Mouse (Mus musculus) CD4-positive, CD25-positive, alpha-beta regulatory T cell, adult 4 months (primary cell): Measurements from ENCODE around the gene Spag16. TPM values are rescaled to one million over a fixed set of nuclear protein-coding genes. Genes with fewer than 3 reads are reported as not detected.

Experiments
- ATAC-seq: one replicate; pipeline ENCODE4 v1.8.0; 2017
- polyA plus RNA-seq, 2 experiments: library from polyadenylated mRNA; unstranded; fragments of 100-300 nt; shearing (Covaris generic); gene quantifications; one replicate each; pipeline ENCODE4 v1.2.1; 2017

Spag16 gene
- polyA plus RNA-seq, 2 experiments from 2014 or later, result 0.59 to 0.81 TPM

DNA sequence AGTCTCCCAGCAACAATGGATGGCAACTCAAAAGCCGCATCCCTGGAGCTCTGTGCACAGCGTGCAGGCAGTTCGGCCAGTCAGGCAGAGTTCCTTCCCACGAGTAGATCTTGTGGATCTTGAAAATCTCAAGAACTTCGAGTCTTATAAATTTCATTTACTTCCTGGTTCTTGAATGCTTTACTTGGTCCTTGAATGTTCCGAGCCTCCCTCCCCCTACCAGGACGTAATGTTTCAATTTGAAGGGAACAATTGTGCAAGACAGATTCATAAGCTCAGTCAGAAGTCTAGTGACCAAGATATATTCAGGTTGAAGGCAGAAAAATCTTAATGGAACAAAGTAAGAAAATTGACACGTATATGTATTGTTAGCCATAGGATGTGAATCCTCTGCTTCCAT lies 277.9 kb downstream of the Spag16 start:
- no peak for ATAC-seq

DNA sequence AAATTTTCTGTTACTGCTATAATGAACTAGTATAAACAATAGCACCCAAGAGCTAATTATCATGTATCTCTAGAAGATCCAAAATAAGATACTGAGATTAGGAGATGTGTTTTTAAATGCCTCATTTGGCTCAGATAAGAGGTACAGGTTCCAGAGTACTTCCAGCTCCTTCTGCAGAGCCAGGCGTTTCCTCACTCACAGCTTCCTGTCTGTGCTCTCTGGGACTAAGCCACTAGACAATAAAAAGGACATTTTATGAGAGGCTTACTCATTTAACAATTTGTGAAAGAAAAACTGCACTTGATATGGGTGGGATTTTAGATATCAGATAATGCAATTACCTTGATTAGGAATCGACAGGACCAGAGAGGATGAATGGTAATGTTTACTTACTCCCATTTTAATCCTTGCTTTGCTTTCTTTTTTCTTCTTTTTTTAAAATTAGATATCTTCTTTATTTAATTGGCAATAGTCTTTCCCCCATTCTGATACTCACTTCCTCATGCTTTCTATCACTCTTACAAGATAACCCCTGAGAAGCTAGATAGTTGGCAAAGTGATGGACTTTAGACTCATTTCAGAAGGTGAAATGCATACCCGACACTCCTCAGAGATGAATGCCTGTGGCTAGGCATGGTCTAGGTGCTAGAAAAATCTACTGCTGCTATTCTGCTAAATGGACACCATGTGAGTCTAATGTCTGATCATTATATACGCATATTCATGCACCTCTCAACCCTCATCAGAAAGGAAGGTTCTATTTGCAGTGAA lies 289.6 kb downstream of the Spag16 start:
- no peak for ATAC-seq

DNA sequence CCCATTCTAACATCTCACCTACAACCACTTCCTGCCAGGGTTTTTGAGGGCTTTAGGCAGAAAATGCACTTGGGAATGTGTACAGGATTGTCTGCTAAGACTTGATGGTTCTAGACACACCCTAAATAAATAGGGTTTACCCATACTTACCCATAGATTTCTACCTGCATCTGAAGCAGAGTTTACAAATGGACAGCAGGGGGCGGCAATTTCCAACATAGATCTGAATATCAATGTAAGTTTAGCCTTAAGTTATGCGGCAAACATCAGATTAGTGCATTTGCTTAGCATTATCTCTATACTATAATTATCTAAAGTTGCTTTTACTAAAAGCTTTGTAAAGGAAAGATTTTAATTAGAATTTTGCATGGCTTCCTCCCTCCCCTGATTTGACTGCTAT lies 301.3 kb downstream of the Spag16 start:
- ATAC-seq, result no peak

DNA sequence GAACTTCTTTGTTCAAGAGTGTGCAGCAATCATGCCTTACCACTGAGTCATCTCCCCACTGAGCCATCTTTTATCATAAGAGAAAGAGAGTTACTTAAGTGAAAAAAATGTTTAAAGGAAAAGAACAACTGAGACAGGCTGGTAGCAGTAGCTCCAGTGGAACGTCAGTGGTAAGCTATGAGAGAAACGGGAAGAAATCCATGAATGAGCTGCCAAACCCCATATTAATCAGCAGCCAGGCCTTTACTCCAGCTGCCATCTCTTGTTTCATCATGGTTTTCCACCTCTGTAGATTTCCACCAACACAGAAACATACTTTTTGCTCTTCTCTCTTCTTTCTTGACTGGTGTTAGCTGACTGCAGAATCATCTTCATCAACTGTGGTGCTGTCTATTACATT lies 308.8 kb downstream of the Spag16 start:
- no peak for ATAC-seq

DNA sequence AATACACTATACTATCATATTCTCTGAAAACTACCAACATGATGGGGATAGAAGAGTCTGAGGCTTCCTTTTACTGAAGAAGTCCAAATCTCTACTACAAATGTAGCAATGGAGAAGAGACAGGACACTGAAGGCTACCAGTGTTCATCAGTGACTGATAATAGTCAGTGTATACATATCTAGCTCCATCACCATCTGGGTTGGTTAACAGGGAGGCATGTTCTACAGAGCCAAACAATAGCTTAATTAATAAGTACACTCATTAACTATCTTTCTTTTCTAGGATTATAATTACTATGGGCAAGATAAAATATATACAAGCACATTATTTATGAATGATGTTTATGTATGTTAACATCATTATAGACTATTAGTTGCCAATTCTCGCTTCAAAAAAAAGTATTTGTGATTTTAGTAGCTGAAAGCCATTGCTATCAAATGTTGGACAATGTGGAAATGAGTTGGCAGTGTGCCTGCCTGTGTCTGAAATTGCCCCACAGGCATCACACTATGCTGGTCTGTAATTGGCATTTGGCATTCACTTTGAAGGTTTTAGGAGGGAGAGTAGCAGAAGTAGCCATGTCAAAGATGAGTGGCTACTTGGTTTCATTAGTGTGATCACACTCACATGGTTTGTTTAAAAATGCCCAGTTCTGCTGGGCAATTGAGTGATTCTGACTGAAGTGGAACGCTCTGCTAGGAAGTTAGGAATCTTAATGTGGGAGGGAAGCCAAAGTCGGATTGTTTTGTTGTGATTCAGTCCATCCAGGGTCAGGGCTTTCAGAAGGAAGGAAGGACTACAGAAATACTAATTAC lies 338.8 kb downstream of the Spag16 start:
- no peak for ATAC-seq

DNA sequence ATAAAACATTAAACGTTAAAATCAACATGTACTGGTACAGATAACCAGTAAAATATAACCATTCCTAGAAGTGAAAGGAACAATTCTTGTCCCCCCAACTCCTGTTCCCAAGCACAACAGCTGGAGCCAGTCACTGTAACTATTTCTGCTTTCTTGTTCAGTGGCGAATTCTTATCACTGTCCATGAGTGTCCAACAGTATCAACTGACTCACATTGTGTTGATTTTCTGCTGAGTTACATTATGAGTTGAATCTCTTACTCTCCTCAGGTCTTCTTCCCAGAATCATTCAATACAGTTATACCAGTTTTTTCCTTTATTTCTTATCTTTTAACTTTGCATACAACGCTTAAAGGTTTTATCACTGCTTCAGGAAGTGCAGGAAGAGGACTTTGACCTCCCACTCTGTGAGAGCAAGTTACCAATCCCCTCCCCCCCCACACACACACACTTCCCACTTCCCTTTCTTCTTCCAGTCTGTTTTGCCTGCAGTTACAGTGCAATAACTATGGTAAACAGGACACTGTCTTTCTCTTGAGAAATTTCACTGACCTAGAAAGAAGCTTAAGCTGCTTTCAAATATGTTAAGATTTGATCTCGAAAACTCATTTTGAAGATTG lies 353.5 kb downstream of the Spag16 start:
- ATAC-seq, result no peak

DNA sequence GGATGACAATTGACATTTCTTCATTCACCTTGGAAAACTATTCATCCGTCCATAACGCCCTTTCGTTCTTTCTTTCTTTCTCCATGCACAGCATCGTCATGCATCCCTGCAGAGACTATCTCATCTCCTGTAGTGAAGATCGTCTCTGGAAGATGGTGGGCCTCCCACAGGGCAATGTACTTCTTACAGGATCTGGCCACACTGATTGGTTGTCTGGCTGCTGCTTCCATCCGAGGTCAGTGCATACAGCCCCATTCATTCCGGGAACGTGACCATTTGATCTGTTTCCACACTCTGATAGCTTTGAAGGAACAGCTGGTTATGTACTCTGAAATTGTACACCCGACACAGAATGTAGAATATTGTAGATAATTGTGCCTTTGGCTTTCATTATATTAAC lies 438.0 kb downstream of the Spag16 start:
- no peak for ATAC-seq

DNA sequence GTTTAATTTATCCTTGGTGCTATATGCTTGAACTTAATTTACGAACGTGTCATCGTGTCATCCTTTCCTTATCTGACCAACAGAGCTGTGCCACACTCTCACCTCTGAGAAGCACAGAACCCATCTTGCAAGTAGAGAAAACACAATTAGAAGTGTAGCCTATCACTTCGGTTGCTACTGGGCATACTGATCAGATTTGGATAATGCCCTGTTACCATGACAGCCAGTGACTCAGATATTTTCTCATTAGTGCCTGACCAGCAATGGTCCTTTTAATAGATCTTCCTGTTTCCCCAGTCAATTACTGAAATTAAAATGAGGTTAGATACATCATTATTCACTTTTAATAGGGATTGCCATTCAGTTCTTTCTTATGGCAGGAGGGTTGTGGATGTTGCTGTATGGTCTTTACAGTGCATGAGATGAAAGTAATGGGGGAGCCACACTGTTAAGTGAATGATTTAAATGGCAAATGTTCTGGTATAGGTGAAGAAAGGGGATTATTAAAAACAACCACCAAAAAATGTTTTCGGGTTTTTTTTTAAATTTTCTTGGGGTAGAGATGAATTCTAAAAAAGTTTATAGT lies 439.2 kb downstream of the Spag16 start:
- no peak for ATAC-seq

DNA sequence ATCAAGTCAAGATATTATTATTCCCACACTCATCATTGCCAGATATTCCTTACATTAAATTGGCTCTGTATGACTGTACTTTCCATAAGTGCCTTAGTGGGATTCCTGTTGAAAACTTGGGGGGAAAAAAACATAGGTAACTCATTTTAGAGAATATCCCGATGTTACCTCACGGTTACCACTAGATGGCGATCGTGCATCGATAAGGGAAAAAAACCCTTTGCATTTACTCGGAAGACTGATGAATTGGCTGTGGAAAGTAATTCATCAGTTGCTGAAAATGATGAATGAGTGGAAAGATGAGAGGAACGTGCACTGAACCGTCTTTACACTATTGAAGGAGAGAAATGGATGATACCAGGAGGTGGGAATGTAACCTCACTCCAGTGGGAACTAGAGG lies 443.4 kb downstream of the Spag16 start:
- no peak for ATAC-seq

DNA sequence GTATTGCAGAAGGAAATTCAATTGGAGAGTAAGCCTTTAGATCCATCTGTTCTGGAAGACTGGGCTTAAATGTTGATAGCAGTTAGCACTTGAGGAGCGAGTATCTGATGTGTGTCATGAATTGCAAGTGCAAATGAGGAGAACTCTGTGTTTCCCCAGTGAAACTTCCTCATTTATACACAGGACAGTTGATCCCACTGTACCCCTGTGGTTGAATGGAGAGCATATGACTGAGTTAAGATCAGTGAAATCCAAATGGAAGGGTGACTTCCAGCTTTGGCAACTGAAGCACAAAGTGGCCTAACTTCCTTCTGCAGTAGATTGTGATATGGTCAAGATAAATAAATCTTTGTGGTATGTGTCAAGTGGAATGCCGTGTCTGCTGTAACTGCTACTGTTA lies 446.0 kb downstream of the Spag16 start:
- ATAC-seq, result no peak

DNA sequence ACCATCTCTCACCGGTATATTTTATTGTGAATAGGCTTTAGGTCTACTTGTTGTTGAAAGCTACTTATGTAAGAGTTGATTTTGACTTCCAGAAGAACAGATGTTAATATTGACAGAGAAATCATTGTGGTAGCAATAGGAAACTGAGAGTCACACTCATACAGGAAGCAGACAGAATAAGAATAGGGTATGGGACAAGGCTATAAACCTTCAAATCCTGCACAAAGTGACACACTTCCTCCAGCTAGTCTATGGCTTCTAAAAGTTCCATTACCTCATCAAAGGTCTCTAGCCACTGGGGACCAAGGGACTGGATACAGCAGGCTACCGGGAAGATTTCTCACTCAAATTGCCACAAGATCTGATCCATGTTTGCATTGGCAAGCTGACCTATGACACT lies 452.5 kb downstream of the Spag16 start:
- no peak for ATAC-seq

DNA sequence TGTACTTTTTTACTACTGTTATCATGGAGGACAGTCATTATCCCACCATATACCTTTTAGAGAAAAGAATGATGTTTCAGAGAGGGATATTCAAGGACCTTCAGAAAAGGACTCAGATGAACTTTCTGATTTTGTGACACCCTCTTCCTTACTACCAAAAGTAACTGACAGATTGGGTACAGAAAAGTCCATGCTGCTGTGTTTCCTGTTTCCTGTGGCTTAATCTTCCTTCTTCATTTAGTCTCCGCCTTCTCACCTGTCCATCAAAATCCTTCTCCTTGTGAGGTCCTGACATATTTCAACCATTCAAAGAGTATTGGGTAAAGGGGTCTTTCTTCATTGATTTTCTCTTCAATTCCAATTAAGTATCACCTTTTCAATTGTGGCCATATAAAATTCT lies 456.6 kb downstream of the Spag16 start:
- ATAC-seq, result no peak

DNA sequence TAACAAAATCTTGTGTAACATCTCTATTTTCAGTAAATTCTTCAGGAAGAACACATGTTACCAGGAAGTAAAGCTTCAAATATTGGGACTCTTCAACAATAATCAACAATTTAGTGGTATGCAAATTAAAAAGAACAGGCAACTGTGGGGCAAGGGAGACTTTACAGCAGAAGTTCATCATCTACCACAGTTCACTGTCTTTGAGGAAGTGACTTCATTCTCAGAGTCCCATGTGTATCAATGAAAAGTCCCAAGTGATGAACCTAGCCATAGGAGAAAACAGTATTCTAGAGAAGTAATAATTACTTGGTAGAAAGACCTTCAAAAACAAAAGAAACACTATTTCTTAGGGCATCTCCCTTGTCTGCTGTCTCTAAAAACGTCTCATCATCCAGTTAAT lies 457.4 kb downstream of the Spag16 start:
- no peak for ATAC-seq

DNA sequence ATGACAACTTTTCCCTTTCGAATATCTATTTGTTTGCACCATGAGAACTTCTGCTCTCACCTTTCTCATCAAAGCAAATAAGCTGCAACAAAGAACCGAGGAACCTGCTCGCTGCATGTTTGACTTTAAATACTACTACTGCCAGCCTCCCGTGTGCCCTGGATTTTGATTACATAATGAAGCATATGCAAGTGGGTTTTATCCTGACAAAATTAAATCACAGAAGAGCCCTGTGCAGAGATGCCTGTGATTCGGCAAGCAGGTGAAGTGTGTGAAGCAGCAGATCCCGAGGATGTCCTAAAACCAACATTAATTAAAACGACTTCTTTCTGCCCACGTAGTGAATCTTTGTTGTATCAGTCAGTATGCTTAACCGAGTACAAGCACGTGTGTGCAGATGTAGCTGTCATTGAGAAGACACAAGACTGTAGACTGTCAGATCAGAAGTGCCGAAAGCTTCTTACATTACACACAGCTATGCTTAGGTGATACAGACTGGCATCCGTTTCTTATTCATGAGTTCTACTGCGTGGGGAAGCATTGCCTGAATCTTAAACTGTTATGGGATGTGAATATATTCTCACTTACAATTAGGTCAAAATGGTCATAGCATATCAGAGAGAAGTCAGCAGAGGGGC lies 489.5 kb downstream of the Spag16 start:
- ATAC-seq, result no peak

DNA sequence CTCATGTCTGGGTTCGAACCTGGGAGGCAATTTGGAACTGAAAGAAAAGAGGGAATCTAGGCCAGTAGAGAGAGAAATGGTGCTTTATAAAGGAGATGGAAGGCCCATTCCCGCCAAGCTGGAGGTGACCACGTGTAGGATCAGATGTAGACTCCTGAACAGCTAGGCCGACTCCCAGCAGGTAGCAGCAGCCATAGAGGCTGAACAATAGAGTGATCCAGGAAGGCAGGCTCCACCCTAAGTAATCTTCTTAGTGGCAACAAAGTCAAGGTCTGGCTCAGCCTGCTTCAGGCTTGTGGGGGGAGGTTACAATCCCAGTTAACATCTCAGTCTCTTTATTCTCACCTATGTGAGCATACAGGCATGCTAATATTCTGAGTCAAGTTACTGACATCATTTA lies 494.2 kb downstream of the Spag16 start:
- ATAC-seq, result no peak

DNA sequence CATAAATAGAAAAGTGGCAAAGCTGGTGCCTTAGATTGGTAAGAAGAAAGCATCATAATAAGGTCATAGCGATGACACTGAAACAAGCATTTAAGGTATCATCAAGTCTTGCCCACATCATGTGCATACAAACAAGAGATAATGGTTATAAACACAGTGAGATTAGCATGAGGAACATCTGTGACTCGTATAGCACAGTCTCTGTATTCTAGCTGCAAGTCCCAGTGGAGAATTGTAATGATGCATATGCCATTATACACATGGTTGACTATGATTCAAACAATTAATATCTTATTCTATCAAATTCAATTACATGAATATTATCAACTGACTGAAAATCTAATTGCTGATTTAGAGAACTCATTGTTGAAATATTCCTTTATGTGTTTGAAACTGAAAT lies 519.4 kb downstream of the Spag16 start:
- no peak for ATAC-seq

DNA sequence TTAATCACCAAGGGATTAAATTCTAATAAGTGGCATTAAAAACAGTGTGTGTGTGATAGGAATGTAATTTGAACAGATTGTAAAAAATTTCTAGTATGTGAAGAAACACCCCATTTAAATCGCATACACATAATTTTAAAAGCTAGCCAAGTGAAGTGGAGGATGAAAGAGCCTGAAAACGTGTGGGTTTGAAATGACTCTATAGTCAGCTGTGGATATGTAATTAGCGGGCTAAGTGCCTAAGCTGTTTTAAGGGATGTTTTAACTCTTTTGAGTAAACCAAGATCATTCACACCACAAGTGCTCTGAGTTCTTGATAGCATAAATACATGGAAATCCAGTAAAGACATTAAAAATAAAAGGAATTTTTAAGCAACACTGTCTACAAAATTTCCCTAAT lies 524.6 kb downstream of the Spag16 start:
- no peak for ATAC-seq

DNA sequence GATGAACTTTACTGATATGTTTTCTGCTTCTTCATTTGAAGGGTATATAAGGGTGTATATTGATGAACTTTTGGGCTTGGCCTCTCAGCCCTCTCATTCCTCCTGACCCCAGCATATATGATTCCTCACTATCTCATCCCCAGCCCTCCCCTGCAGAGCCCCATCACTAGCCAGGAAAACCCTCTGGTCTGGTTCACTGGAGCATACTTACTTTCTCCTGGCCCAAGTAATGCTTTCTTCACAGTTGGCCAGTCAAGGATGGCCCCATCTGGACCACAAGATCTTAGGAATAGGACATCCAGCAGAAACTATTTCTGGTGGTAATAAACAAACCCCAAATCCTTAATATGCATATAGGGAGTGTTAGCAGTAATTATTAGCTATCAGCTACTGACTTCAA lies 527.2 kb downstream of the Spag16 start:
- no peak for ATAC-seq

DNA sequence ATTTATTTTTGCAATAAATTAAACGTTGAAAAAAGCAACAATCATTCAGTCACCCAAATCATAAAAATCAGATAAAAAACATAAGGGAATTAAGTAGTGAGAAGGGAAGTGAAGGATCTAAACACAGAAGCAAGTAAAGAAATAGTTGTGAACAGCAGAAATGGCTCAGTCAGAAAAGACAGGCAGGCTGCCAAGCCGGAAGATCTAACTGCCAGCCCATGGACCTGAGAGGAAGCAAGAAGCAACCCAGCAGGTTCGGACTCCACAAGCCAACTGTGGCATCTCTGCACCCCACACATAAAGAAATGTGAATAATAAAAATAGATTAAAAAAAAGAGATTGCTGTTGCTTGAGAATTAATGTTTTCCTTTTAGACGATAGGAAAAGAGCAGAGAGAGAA lies 545.0 kb downstream of the Spag16 start:
- ATAC-seq, result no peak

DNA sequence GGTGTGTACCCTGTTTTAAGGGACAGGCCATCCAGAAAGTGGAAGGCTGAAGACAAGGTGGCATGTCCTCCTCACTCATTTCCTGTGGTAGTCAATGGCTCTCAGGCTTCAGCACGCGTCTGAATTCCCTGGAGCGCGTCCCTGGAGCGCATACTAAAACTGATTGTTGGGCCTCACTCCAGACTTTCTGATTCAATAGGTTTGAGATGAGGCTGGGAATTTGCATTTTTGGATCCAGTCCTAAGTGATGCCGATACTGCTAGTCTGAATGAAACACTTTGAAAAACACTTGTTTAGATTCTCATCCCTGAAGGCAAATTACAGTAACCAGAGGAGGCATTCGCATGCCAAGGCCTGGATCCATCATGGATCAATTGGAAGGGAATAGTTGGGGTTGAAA lies 553.3 kb downstream of the Spag16 start:
- no peak for ATAC-seq

DNA sequence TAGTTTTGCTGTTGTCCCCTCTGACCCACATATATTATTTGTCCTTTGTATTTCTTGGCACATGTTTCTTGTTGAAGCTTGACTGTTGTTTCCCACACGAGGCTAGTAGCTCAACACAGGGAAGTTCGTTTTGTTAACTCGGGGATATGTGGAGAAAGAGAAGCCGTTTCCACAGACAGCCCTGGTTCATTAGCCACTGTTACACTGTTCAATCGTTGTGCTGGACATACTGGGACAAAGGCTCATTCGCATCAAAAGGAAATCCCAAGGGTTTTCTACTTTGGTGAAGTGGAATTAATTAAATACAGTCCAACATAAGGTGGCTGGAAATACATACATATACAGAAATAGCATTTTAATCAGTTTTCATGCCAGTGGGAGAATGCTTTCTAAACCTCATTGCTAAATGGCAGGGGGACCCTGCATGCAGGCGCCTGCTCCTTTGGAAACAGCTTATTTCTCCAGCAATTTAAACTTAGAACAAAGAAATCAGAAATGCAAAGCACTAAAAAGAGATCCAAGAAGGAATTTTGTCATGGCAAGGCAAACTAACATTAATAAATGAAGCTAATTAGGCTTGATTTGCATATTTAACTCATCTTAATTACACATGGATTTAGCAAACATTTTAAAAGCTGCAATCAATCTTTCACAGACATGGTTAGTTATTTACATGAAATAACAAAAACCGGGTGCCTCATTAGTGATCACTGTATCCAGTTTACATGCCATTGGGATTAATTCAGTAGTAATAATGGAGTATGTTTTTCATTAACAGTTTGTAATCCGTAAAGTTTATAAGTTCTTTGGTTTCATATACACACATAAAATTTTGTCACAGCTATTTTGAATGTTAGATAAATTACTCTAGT lies 615.7 kb downstream of the Spag16 start:
- no peak for ATAC-seq

DNA sequence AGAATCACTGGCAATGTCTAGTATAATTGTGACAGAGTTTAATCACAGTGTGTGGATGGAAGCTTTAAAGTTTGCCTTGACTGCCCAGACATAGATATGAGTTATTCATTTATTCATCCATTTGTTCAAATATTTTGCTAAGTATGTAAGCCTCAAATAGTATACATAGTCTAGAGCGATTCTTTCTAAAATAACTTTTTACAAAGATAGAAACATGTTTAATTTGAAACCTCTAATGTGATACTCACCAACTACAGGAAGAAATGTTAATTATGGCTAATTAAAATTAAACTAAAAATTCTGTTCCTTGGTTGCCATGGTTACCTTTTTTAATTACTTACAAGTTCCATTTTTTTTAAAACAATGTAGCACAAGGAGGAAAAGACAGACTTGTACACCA lies 653.1 kb downstream of the Spag16 start:
- no peak for ATAC-seq
